Mouse (Mus musculus): ENCODE measurements around the gene Jmjd4. TPM values are rescaled to one million over a fixed set of nuclear protein-coding genes. Genes with fewer than 3 reads are reported as not detected.

The Jmjd4 gene
- polyA plus RNA-seq (2021): 13.8 TPM

GRCm38 (mm10) chr11:59449741-59450229, at the start of gene Jmjd4:
TSS of gene Jmjd4 (plus strand) at chr11:59450045.
- peak; percentile 71 for ATAC-seq
- H3K27me3 ChIP-seq: no peaks in the 10 kb centered on the region
- peak; percentile 49 for DNase-seq (ENCODE audit: low read depth, low spot score)
- POLR2A ChIA-PET: interaction anchor here (0.8 kb wide), 1 partner anchor 31 kb away, joined by 3 read pairs; no protein-coding TSS in a partner anchor
- CTCF ChIA-PET: interaction anchor here (1.8 to 2.1 kb wide), 2 partner anchors 23 to 30 kb away, joined by 4 to 9 read pairs; no protein-coding TSS in a partner anchor
- in situ Hi-C loops (cut with MboI; ENCODE audit: low pct_unique_long_range_greater_than_20kb): no loop called here
- TF ChIP-seq CTCF (IDR thresholded peaks at IDR 0.05): no peak

- ATAC-seq: no peak
- TF ChIP-seq CTCF (IDR thresholded peaks at IDR 0.05): no peak
- ChIA-PET CTCF (interaction anchor here (1.6 kb wide), 1 partner anchor 9 kb away, joined by 5 read pairs; no protein-coding TSS in a partner anchor), POLR2A (interaction anchor here (1.1 kb wide), 1 partner anchor 10 kb away, joined by 3 read pairs; no protein-coding TSS in a partner anchor)
- H3K27me3 ChIP-seq: no peaks in the 10 kb centered on the region
- in situ Hi-C loops (cut with MboI; ENCODE audit: low pct_unique_long_range_greater_than_20kb): no loop called here
- no peak for DNase-seq (ENCODE audit: low read depth, low spot score)
These were observed 49.0 kb upstream of the Jmjd4 start for GRCm38 (mm10) chr11:59400876-59401275.

- no peak for TF ChIP-seq CTCF (IDR thresholded peaks at IDR 0.05)
- H3K27me3 ChIP-seq: no peaks in the 10 kb centered on the region
- in situ Hi-C loops (cut with MboI; ENCODE audit: low pct_unique_long_range_greater_than_20kb): no loop called here
- CTCF ChIA-PET: no interaction called here
- ATAC-seq: no peak
- DNase-seq (ENCODE audit: low read depth, low spot score): no peak
- POLR2A ChIA-PET: no interaction called here
These were observed 44.1 kb upstream of the Jmjd4 start for GRCm38 (mm10) chr11:59405761-59406160.

GRCm38 (mm10) chr11:59410851-59411250, 39.0 kb upstream of the Jmjd4 start:
- no peaks in the 10 kb centered on the region for H3K27me3 ChIP-seq
- in situ Hi-C loops (cut with MboI; ENCODE audit: low pct_unique_long_range_greater_than_20kb): no loop called here
- TF ChIP-seq CTCF (IDR thresholded peaks at IDR 0.05): no peak
- ChIA-PET CTCF (no interaction called here), POLR2A (interaction anchor here (1.0 kb wide), 1 partner anchor 9 kb away, joined by 3 read pairs; no protein-coding TSS in a partner anchor)
- ATAC-seq: no peak
- no peak for DNase-seq (ENCODE audit: low read depth, low spot score)

- in situ Hi-C loops (cut with MboI; ENCODE audit: low pct_unique_long_range_greater_than_20kb): no loop called here
- CTCF ChIA-PET: interaction anchor here (1.0 to 1.2 kb wide), 2 partner anchors 14 to 99 kb away, joined by 3 read pairs; no protein-coding TSS in a partner anchor
- DNase-seq (ENCODE audit: low read depth, low spot score) (no peak), ATAC-seq (no peak)
- TF ChIP-seq CTCF (IDR thresholded peaks at IDR 0.05): no peak
- POLR2A ChIA-PET: interaction anchor here (0.8 kb wide), 1 partner anchor 37 kb away, joined by 3 read pairs; no protein-coding TSS in a partner anchor
- no peaks in the 10 kb centered on the region for H3K27me3 ChIP-seq
These were observed 37.8 kb upstream of the Jmjd4 start for GRCm38 (mm10) chr11:59412058-59412457.

- in situ Hi-C loops (cut with MboI; ENCODE audit: low pct_unique_long_range_greater_than_20kb): no loop called here
- TF ChIP-seq CTCF (IDR thresholded peaks at IDR 0.05): no peak
- ATAC-seq: peak; percentile 42
- no peaks in the 10 kb centered on the region for H3K27me3 ChIP-seq
- CTCF ChIA-PET: interaction anchor here (1.0 to 1.7 kb wide), 3 partner anchors 10 to 105 kb away, joined by 3 to 5 read pairs (median 3); no protein-coding TSS in a partner anchor
- POLR2A ChIA-PET: no interaction called here
- no peak for DNase-seq (ENCODE audit: low read depth, low spot score)
These were observed 36.6 kb upstream of the Jmjd4 start for GRCm38 (mm10) chr11:59412999-59413863.

GRCm38 (mm10) chr11:59418708-59419107, 31.1 kb upstream of the Jmjd4 start:
- peak; percentile 13 for ATAC-seq
- DNase-seq (ENCODE audit: low read depth, low spot score): no peak
- no peaks in the 10 kb centered on the region for H3K27me3 ChIP-seq
- in situ Hi-C loops (cut with MboI; ENCODE audit: low pct_unique_long_range_greater_than_20kb): no loop called here
- TF ChIP-seq CTCF (IDR thresholded peaks at IDR 0.05): no peak
- ChIA-PET CTCF (interaction anchor here (0.7 to 1.4 kb wide), 3 partner anchors 12 to 104 kb away, joined by 3 read pairs; no protein-coding TSS in a partner anchor), POLR2A (interaction anchor here (0.9 kb wide), 1 partner anchor 15 kb away, joined by 3 read pairs; no protein-coding TSS in a partner anchor)

GRCm38 (mm10) chr11:59421436-59421835, 28.4 kb upstream of the Jmjd4 start:
- H3K27me3 ChIP-seq: no peaks in the 10 kb centered on the region
- POLR2A ChIA-PET: no interaction called here
- CTCF ChIA-PET: no interaction called here
- in situ Hi-C loops (cut with MboI; ENCODE audit: low pct_unique_long_range_greater_than_20kb): loop anchor here (5.0 kb wide), 1 partner anchor 84 kb away; no protein-coding TSS in a partner anchor
- ATAC-seq (no peak), DNase-seq (ENCODE audit: low read depth, low spot score) (no peak)
- no peak for TF ChIP-seq CTCF (IDR thresholded peaks at IDR 0.05)

- ChIA-PET POLR2A (no interaction called here), CTCF (interaction anchor here (1.7 kb wide), 1 partner anchor 9 kb away, joined by 5 read pairs; no protein-coding TSS in a partner anchor)
- DNase-seq (ENCODE audit: low read depth, low spot score) (no peak), ATAC-seq (no peak)
- TF ChIP-seq CTCF (IDR thresholded peaks at IDR 0.05): no peak
- in situ Hi-C loops (cut with MboI; ENCODE audit: low pct_unique_long_range_greater_than_20kb): loop anchor here (5.0 kb wide), 1 partner anchor 85 kb away; no protein-coding TSS in a partner anchor
- H3K27me3 ChIP-seq: no peaks in the 10 kb centered on the region
These were observed 27.9 kb upstream of the Jmjd4 start for GRCm38 (mm10) chr11:59421967-59422366.

- in situ Hi-C loops (cut with MboI; ENCODE audit: low pct_unique_long_range_greater_than_20kb): loop anchor here (5.0 kb wide), 1 partner anchor 86 kb away; no protein-coding TSS in a partner anchor
- no peak for TF ChIP-seq CTCF (IDR thresholded peaks at IDR 0.05)
- no peak for DNase-seq (ENCODE audit: low read depth, low spot score)
- ATAC-seq: no peak
- ChIA-PET CTCF (interaction anchor here (1.0 to 1.7 kb wide), 3 partner anchors 9 to 120 kb away, joined by 3 to 5 read pairs (median 5); no protein-coding TSS in a partner anchor), POLR2A (no interaction called here)
- no peaks in the 10 kb centered on the region for H3K27me3 ChIP-seq
These were observed 26.7 kb upstream of the Jmjd4 start for GRCm38 (mm10) chr11:59423010-59423588.

Measured in Patski (cell line).